Mouse (Mus musculus) embryonic facial prominence, embryonic 14.5 days (tissue): ENCODE measurements at regions not wholly inside any gene's neighbourhood (a gene's known extent, or its start where the extent isn't known, plus 50 kb on each side); places are given as distances from the start of the nearest gene placed in this dataset.
A peak's percentile ranks its signal among the peaks of the same experiment; 100 is the strongest.

ENCODE experiments used
- ATAC-seq: fragments of 200-750 bp; cut with Nextera tagmentation; 2 replicates; pipeline ENCODE4 v1.8.0; 2017; ENCODE audit warnings: low read depth, moderate number of reproducible peaks, moderate TSS enrichment
- DNase-seq: peaks from one replicate; pipeline ENCODE4 v3.0.0-alpha.2; 2015; ENCODE audit warnings: low spot score
- H3K27ac ChIP-seq: fragments of 300-500 bp; sonication (generic); replicated peaks from 2 replicates; pipeline ENCODE4 v1.5.1; 2014; ENCODE audit warnings: low read depth, mild to moderate bottlenecking, low read length, moderate library complexity
- H3K27me3 ChIP-seq: fragments of 300-500 bp; sonication (generic); replicated peaks from 2 replicates; pipeline ENCODE4 v1.6.1; 2014; ENCODE audit warnings: low read length; ENCODE audit not compliant: control insufficient read depth, insufficient read depth
- H3K36me3 ChIP-seq: fragments of 300-500 bp; sonication (generic); 2 replicates; pipeline ENCODE4 v1.6.1; 2014; ENCODE audit warnings: low read length, mixed read lengths; ENCODE audit not compliant: control insufficient read depth, insufficient read depth
- H3K4me1 ChIP-seq: fragments of 300-500 bp; sonication (generic); 2 replicates; pipeline ENCODE4 v1.6.1; 2014; ENCODE audit warnings: antibody characterized with exemption, low read length; ENCODE audit not compliant: control insufficient read depth, insufficient read depth
- H3K4me2 ChIP-seq: fragments of 300-500 bp; sonication (generic); 2 replicates; pipeline ENCODE4 v1.6.1; 2014; ENCODE audit warnings: low read depth, mild to moderate bottlenecking, low read length, moderate library complexity, mixed read lengths
- H3K4me3 ChIP-seq: fragments of 300-500 bp; sonication (generic); 2 replicates; pipeline ENCODE4 v1.5.1; 2014; ENCODE audit warnings: low read depth, mild to moderate bottlenecking, low read length
- H3K9ac ChIP-seq: fragments of 300-500 bp; sonication (generic); 2 replicates; pipeline ENCODE4 v1.6.1; 2014; ENCODE audit warnings: low read depth, mild to moderate bottlenecking, low read length, moderate library complexity, mixed read lengths
- H3K9me3 ChIP-seq: fragments of 300-500 bp; sonication (generic); 2 replicates; pipeline ENCODE4 v1.6.1; 2016; ENCODE audit warnings: low read length; ENCODE audit not compliant: control insufficient read depth
- WGBS: fragments of 180-500 bp; shearing (Covaris S2); extraction: QIAGEN DNeasy Blood & Tissue Kit; methylation state at CpG from one replicate; pipeline ENCODE4 v1.1.7; 2014; 5-methylcytosine and 5-hydroxymethylcytosine counted together

GRCm38 (mm10) chr3:120884189-120884588 is 287.3 kb downstream of the Rwdd3 start:
- H3K36me3 ChIP-seq = no peaks in the 10 kb centered on the region
- H3K9me3 ChIP-seq = no peaks in the 10 kb centered on the region
- peak; percentile 26; the same call in 1 of the 2 replicates for ATAC-seq
- no peak overlapping the region for H3K4me3 ChIP-seq
- DNase-seq = peak; percentile 47
- no peak overlapping the region for H3K9ac ChIP-seq
- H3K27ac ChIP-seq = no peak overlapping the region
- 70% methylated on average over 10 of the region's 10 CpGs for WGBS
- H3K27me3 ChIP-seq = no peaks in the 10 kb centered on the region
- H3K4me2 ChIP-seq = no peak overlapping the region
- H3K4me1 ChIP-seq = no peaks in the 10 kb centered on the region

- ATAC-seq = peak; percentile 53; the same call in 1 of the 2 replicates
- Histone ChIP-seq H3K4me1 (no peaks in the 10 kb centered on the region), H3K4me2 (no peak overlapping the region), H3K27ac (no peak overlapping the region), H3K4me3 (no peak overlapping the region), H3K36me3 (no peaks in the 10 kb centered on the region), H3K27me3 (no peaks in the 10 kb centered on the region), H3K9ac (no peak overlapping the region), H3K9me3 (no peaks in the 10 kb centered on the region)
- peak; percentile 17 for DNase-seq
- 62% methylated on average over 5 of the region's 5 CpGs for WGBS
Measured at GRCm38 (mm10) chr3:120883650-120884049, 287.8 kb downstream of the Rwdd3 start.

- WGBS = 74% methylated on average over 2 of the region's 2 CpGs
Measured at GRCm38 (mm10) chr3:120879409-120879808, 292.1 kb downstream of the Rwdd3 start.

GRCm38 (mm10) chr3:120875740-120876139 is 295.8 kb downstream of the Rwdd3 start:
- Histone ChIP-seq H3K4me2 (no peak overlapping the region), H3K27me3 (no peaks in the 10 kb centered on the region), H3K4me3 (no peak overlapping the region), H3K36me3 (no peaks in the 10 kb centered on the region), H3K9ac (no peak overlapping the region), H3K9me3 (no peaks in the 10 kb centered on the region), H3K27ac (no peak overlapping the region), H3K4me1 (no peaks in the 10 kb centered on the region)
- DNase-seq = no peak
- WGBS = 83% methylated on average over 3 of the region's 3 CpGs
- ATAC-seq = peak; percentile 33; the same call in 1 of the 2 replicates

More at GRCm38 (mm10) chr3:120879409-120879808, 292.1 kb downstream of the Rwdd3 start:
- DNase-seq (no peak), ATAC-seq (no peak)
- no peak overlapping the region for H3K9ac ChIP-seq
- H3K36me3 ChIP-seq = no peaks in the 10 kb centered on the region
- no peaks in the 10 kb centered on the region for H3K4me1 ChIP-seq
- H3K27ac ChIP-seq = no peak overlapping the region
- no peaks in the 10 kb centered on the region for H3K9me3 ChIP-seq
- H3K4me3 ChIP-seq = no peak overlapping the region
- no peak overlapping the region for H3K4me2 ChIP-seq
- H3K27me3 ChIP-seq = no peaks in the 10 kb centered on the region

GRCm38 (mm10) chr3:120865036-120865435 is 306.5 kb downstream of the Rwdd3 start:
- Histone ChIP-seq H3K4me1 (no peaks in the 10 kb centered on the region), H3K27ac (no peak overlapping the region), H3K27me3 (no peaks in the 10 kb centered on the region), H3K9ac (no peak overlapping the region), H3K4me3 (no peak overlapping the region), H3K36me3 (no peaks in the 10 kb centered on the region), H3K4me2 (no peak overlapping the region), H3K9me3 (no peaks in the 10 kb centered on the region)
- no peak for ATAC-seq
- DNase-seq = no peak
- 62% methylated on average over 8 of the region's 8 CpGs for WGBS

GRCm38 (mm10) chr3:120861641-120862040 is 309.9 kb downstream of the Rwdd3 start:
- ATAC-seq = no peak
- Histone ChIP-seq H3K4me2 (no peak overlapping the region), H3K9me3 (no peaks in the 10 kb centered on the region), H3K9ac (no peak overlapping the region), H3K36me3 (no peaks in the 10 kb centered on the region), H3K27ac (no peak overlapping the region), H3K27me3 (no peaks in the 10 kb centered on the region), H3K4me1 (no peaks in the 10 kb centered on the region), H3K4me3 (no peak overlapping the region)
- WGBS = 62% methylated on average over 4 of the region's 4 CpGs
- no peak for DNase-seq

GRCm38 (mm10) chr3:120858281-120858680 is 313.2 kb downstream of the Rwdd3 start:
- DNase-seq (no peak), ATAC-seq (no peak)
- Histone ChIP-seq H3K9me3 (no peaks in the 10 kb centered on the region), H3K9ac (no peak overlapping the region), H3K4me2 (no peak overlapping the region), H3K4me3 (no peak overlapping the region), H3K36me3 (no peaks in the 10 kb centered on the region), H3K27me3 (no peaks in the 10 kb centered on the region), H3K27ac (no peak overlapping the region), H3K4me1 (no peaks in the 10 kb centered on the region)
- WGBS = 57% methylated on average over 13 of the region's 13 CpGs

GRCm38 (mm10) chr3:120854322-120854721 is 317.2 kb downstream of the Rwdd3 start:
- H3K27me3 ChIP-seq = no peaks in the 10 kb centered on the region
- no peak for DNase-seq
- H3K4me3 ChIP-seq = no peak overlapping the region
- no peak overlapping the region for H3K9ac ChIP-seq
- 67% methylated on average over 3 of the region's 3 CpGs for WGBS
- H3K27ac ChIP-seq = no peak overlapping the region
- no peak for ATAC-seq
- H3K4me2 ChIP-seq = no peak overlapping the region
- no peaks in the 10 kb centered on the region for H3K4me1 ChIP-seq
- H3K9me3 ChIP-seq = no peaks in the 10 kb centered on the region
- no peaks in the 10 kb centered on the region for H3K36me3 ChIP-seq

- 100% methylated on average over 2 of the region's 2 CpGs for WGBS
- Histone ChIP-seq H3K4me3 (no peak overlapping the region), H3K27ac (no peak overlapping the region), H3K9ac (no peak overlapping the region), H3K4me2 (no peak overlapping the region), H3K36me3 (no peaks in the 10 kb centered on the region), H3K4me1 (no peaks in the 10 kb centered on the region), H3K9me3 (no peaks in the 10 kb centered on the region), H3K27me3 (no peaks in the 10 kb centered on the region)
- ATAC-seq (no peak), DNase-seq (no peak)
Measured at GRCm38 (mm10) chr3:120843623-120844022, 327.9 kb downstream of the Rwdd3 start.
